Mouse (Mus musculus): Measurements from ENCODE around the gene A730009L09Rik.

DNA sequence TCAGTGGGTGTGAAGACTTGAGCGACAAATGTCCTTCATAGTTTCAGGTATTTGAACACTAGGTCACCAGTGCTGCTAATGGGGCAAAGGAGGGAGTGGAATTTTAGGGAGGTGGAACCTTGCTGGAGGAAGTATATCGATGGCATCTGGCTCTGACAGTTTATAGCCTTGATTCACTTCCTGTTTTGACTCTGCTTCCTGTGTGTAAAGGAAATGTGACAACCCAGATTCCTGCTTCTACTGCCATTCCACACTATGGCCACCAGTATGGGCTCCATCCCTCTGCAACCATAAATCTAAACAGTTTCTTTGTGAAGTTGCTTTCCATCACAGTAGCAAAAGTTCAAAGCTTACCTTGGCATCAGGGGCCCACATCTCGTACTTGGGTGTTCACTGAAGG, 17.9 kb downstream of the A730009L09Rik start:
- no peak for TF ChIP-seq POLR2A (IDR thresholded peaks at IDR 0.05; ENCODE audit: insufficient read depth, low read depth, low read length)
- no peak for TF ChIP-seq CTCF (IDR thresholded peaks at IDR 0.05; ENCODE audit: insufficient read depth, low read depth, low read length)
